Mouse (Mus musculus): ENCODE data around the gene U2af2.

DNA sequence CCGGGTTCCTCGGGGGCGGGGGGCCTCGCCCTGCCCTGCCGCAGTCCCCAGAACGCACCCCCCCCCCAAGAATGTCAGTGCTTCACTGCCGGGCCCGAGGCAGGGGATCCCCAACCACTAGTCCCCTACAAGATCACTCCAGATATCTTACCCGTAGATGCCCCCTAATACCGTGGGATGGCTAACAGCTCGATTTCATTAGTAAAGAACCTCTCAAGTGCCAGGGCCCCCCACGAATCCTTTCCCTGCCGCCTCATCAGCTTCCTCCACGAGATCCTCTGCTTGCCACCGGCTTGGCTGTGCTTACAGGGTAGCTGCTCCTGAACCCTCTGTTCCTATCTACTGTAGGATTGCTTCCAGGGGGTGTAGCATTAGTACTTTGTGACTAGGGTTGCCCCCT, 41.3 kb upstream of the U2af2 start:
- TF ChIP-seq CTCF (IDR thresholded peaks at IDR 0.05; ENCODE audit: low read depth) (no peak), EP300 (IDR thresholded peaks at IDR 0.05; ENCODE audit: low read depth) (no peak)

Measured in liver, embryonic 14.5 days (tissue).